Mouse (Mus musculus): Measurements from ENCODE around the gene Sirt1. TPM values are rescaled to one million over a fixed set of nuclear protein-coding genes. Genes with fewer than 3 reads are reported as not detected.

Sirt1 gene
- total RNA-seq, 2 experiments from 2014 or later = 29.8 to 60.1 TPM

DNA sequence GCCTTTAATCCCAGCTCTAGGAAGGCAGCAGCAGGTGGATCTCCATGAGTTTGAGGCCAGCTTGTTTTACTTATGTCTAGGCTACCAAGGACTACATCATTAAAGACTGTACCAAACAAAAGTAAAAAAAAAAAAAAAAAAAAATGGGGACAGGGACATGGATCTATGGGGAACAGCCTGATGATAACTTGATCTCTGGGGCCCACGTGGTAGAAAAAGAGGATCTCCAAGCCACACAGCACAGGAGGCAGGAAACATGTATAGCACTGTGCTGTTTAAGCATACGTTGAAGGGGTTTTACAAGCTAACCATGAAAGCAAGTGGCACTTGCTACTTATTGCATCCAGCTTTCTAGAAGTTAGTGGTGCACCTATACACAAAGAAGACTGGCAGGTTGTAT is 40.2 kb downstream of the Sirt1 start:
- ATAC-seq (replicated peaks; ENCODE audit: low FRiP score, low TSS enrichment, poor library complexity, severe bottlenecking) = no peak

DNA sequence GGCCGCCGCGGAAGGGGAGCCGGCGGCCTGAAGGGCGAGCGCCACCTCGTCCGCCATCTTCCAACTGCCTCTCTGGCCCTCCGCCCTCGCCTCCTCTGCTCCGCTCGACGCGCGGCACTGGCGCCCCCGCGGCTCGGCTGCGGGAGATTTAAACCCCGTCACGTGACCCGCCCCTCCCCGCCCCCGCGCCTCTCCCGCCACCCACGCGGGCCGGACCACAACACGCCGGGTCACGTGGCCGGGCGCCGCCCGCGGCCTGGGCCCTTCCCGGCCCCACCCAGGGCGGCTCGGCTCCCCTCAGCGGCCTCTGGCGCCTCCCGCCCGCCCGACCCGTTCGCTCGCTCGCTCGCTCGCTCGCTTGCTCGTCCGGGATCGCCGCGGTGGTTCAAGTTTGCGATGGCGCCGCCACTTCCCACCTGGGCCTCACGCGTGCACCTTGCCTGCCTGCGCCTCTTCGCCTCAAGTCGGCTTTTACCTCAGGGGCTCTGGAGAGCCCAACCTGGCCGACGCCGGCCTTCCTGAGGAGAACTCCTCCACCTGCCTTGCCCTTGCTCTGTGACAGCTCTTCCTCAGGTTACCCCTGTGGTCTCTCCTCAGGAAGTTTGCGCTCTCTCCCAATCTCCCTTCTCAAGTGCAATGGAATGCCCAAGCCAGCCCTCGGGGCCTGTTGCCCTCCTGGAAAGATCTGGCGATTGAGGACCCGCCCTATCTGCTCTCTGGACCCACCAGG is 42.4 kb downstream of the Sirt1 start:
- peak; percentile 77 for ATAC-seq (replicated peaks; ENCODE audit: low FRiP score, low TSS enrichment, poor library complexity, severe bottlenecking)

DNA sequence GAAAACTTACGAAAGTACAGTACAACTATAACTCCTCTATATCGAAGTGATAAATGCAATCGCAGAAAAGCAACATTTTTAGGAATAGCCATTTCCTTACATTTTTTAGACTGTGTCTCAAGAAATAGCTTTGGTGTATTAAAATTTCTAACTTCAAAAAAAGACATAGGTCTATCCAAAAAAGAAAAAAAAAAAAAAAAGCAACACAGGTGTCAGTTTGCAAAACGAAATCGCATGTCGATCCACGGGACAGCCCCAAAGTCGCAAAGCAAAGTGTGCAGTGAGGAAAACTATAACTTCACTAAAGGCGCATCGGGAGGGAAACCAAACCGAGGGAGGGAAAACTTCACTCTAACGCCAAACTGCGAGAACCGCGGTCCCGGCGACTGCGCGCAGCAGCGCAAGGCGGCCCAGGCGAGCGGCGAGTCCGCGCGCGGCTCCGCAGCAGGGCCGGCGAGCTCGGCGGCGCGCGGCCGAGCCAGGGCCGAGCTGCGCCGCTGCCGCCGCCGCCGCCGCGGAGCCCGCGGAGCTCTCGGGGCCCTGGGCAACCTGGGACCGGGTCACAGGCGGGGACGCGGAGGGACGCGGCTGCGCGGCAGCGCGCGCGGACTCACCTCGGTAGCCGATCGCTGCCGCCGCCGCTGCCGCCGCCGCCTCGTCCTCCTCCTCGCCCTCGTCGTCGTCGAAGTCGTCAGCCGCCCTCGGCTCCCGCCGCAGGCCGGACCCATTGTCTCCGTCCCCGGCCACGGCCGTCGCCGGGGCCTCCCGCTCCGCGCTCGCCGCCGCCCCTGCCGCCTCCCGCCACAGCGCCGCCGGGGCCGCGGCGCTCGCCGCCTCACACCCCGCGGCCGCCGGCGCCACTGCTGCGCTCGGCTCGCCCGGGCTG is 43.3 kb downstream of the Sirt1 start:
- peak; percentile 13; the same call in 1 of the 2 replicates for ATAC-seq (replicated peaks; ENCODE audit: low FRiP score, low TSS enrichment, poor library complexity, severe bottlenecking)

DNA sequence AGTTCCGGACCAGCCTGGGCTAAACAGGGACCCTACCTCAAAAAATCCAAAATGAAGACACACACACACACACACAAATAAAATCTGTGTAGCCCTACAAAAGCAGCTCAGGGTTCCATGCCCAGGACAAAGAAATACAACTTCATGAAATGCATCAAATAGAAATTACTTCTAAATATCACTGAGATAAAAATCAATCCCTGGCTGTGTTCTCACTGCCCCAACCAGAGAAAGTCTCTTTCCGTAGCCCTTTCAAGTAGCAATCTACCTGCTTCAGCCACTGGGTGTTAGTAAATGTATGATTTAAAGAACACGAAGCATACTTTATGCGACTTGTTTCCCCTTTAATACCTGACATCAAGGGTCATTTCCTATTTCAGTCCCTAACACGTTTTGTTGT is 44.2 kb downstream of the Sirt1 start:
- no peak for ATAC-seq (replicated peaks; ENCODE audit: low FRiP score, low TSS enrichment, poor library complexity, severe bottlenecking)

DNA sequence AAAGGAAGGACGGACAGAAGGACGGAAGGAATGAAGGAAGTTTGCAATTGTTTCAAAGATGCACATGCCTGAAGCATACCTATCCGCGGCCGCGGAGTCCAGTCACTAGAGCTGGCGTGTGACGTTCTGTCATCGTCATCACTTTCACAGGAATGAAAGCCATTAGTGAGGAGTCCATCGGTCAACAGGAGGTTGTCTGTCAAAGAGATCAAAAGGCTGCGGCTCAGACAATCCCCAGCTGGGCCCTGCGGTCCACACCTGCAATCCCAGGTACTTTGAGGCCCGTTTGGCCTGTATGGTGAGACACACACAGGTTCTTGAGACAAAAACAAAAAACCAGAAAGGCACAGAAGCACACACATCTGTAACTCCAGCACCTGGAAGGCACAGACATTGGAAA is 44.6 kb downstream of the Sirt1 start:
- no peak for ATAC-seq (replicated peaks; ENCODE audit: low FRiP score, low TSS enrichment, poor library complexity, severe bottlenecking)

DNA sequence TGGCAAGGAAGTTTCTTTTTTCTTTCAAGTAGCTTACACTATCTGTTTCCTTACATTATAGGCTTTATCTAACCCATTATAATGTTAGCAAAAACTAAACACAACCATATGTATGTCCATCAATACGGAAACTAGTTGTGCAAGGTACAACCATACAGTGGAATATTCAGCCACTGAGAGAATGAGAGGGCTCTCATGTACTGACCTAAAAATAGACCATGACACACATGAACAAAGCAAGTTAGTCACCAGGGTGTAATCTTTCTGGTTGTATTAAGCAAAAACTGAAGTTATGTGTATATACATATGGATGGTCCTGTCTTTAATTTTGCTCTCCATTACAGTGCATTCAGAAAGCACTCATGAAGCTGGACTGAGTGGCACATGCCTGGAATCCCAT is 54.4 kb downstream of the Sirt1 start:
- ATAC-seq (replicated peaks; ENCODE audit: low FRiP score, low TSS enrichment, poor library complexity, severe bottlenecking) = no peak

DNA sequence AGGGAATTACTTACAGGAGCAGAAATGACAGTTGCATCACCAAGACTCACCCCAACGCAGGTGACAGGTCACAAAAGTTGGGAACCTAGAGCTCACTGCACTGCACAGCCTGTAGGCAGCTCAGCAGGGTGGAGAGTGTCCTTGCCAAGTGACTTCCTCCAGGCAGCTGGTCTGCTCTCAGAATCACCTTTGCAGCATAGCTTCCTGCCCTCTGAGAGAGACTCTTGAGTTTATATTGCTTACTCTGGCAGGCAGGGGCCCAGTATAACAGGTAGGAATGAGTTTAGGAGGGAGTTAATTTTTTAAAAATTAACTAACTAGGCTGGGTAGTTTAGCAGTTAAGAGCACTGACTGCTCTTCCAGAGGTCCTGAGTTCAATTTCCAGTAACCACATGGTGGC is 67.8 kb downstream of the Sirt1 start:
- ATAC-seq (replicated peaks; ENCODE audit: low FRiP score, low TSS enrichment, poor library complexity, severe bottlenecking) = no peak

DNA sequence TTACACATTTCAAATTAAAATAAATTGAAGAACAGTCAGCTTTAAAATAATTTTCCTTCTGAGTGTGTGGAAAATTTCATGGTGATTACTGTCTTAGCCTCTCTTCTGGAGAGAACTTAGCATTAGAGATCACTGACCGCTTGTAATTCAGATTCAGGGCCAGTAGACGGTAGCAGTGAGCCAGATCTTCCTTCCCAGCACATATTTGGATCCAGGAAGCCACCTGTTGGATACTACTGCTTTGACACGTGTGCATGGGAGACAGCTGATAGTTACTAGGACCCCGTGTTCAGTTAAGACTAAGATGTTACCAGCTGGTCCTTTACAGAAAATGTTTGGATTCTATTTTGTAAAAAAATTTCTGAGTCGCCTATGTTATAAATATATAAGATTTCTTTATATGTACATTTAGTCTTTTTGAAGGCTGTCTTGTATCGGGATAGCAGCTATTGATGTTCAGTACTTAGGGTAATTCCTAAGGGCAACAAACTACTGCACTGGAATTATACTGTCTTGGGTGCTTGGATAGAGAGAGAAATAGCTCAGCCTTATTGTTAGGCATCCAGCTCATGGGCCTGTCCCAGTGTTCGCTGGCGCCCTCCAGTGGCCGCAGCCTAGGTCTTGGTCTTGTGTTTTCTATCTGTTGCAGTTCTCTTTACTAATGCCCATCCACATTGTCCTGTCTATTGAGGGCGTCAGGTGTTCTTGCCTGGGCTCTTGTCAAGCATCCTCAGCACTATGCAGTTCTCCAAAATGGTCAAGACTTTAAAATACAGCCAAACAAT is 72.7 kb downstream of the Sirt1 start:
- ATAC-seq (replicated peaks; ENCODE audit: low FRiP score, low TSS enrichment, poor library complexity, severe bottlenecking) = peak; percentile 96

DNA sequence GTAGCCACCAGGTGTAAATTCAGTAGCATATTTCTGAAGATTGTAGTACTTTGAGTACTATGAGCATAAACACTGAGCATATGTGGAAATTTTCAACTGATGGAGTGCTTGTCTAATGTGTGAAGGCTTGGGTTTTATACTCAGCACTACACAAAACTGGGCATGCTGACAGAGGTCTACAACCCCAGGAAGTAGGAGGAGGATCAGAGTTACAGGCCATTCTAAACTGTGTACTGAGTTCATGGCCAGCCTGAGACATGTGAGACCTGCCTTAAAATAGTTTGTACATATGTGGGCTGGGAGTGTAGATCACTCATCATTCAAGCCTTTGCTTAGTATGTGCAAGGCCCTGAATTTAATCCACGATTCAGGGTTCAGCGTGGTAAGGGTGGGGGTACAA is 79.1 kb downstream of the Sirt1 start:
- no peak for ATAC-seq (replicated peaks; ENCODE audit: low FRiP score, low TSS enrichment, poor library complexity, severe bottlenecking)

DNA sequence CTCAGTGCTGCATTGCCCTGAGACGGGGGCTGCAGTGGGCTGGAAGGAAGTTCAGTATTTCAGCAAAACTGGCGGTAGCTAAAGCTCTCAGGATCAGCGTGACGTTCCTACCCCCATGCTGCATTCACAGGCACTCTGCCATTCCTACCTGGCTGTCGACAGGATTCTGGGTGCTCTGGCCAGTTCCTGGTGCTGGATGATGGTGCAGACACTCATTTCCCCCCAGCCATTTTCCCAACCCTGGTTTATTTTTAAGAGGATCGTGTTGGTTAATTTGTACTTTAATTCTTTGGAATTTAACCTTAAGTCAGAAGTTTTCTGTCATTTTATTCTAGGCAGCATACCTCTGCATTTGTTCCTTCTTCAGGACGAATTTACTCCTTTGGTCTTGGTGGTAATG is 98.7 kb downstream of the Sirt1 start:
- ATAC-seq (replicated peaks; ENCODE audit: low FRiP score, low TSS enrichment, poor library complexity, severe bottlenecking) = no peak

DNA sequence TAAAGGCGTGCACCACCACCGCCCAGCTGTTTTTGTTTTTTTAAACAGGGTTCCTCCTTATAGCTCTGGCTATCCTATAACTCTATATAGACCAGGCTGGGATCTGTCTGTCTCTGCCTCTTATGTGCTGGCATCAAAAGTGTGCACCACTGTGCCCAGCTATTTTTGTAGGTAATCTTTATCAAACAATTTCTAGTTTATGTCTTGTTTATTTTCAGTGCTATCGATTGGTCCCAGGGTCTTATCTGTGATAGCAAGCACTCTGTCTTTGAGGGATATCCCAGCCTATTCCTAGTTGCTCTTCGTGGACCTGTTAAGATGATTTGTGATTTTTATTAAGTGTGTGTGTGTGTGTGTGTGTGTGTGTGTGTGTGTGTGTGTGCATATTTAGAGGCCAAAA is 99.1 kb downstream of the Sirt1 start:
- ATAC-seq (replicated peaks; ENCODE audit: low FRiP score, low TSS enrichment, poor library complexity, severe bottlenecking) = peak; percentile 59

DNA sequence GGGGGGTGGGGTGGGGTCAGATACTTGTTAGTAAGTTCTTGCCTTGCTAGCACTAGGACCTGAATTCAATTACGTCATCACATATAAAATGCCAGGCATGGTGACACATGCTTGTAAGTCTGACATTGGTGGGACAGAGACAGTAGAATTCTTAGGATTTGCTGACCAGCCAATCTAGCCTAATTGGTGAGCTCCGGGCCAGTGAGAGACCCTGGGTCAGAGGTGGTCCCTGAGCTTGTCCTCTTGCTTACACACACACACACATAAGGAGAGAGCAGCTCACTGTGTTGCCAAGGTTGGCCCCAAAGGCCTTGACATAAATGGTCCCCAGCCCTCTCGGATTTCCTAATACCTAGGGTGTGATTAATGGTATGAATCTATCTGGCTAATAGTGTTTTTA is 101.7 kb downstream of the Sirt1 start:
- ATAC-seq (replicated peaks; ENCODE audit: low FRiP score, low TSS enrichment, poor library complexity, severe bottlenecking) = no peak

DNA sequence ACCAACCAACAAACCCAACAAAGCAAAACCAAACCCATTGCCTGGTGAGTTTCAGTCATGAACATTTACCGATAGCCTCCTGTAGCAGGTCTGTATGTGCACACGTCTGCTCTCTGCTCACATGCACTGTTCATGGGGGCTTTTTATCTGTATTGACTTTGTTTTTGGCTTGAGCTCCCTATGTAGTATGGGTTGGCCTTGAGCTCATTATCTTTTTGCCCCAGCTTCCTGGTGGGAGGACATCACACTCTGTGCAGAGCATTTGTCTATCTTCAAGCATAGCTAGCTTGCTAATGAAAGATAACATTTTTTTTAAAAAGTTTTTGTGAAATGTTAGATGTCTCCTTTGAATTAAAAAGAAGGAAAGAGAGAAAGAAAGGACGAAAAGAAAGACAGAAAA is 104.5 kb downstream of the Sirt1 start:
- peak; percentile 96 for ATAC-seq (replicated peaks; ENCODE audit: low FRiP score, low TSS enrichment, poor library complexity, severe bottlenecking)

DNA sequence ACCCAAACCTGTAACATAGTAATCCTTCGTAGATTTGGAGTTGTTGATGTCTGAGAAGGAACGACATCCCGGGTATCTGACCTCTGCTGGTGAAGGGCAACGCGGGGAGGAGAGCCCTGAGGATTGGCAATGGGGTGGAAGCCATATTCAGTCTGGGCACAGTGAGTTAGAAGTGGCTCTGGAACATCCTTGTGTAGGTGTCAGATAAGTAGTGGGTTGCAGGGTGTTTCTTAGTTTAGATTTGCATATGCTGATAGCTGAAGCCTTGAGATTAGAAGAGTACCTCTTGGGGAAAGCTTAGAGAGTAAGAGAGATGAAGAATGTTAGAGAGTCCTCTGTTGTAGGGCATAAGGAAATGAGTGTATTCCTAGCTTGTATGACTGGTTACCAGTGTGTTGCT is 108.6 kb downstream of the Sirt1 start:
- ATAC-seq (replicated peaks; ENCODE audit: low FRiP score, low TSS enrichment, poor library complexity, severe bottlenecking) = peak; percentile 73

DNA sequence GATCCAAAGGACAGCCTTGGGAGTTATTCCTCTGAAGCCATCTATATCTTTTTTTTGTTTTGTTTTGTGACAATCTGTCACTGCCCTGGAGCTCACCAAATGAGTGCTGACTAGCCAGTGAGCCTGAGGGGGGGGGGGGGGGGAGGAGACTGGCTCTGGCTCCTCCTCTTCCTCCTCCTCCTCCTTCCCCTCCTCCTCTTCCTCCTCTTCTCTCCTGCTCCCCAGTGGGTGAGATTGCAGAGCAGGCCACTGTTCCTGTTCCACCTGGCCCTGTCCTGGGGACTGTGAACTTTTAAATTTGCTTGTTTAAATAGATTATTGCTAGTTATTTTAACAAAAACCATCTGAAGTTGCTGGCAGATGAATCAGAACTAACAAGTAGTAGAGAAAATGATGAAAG is 109.1 kb downstream of the Sirt1 start:
- ATAC-seq (replicated peaks; ENCODE audit: low FRiP score, low TSS enrichment, poor library complexity, severe bottlenecking) = no peak

Other genes starting within 250 kb of the Sirt1 start
- gene Mypn, start 177.8 kb downstream of the Sirt1 start, total RNA-seq (2014; fragmentation: Nextera tagmentation) = not detected in 2 replicates
- not detected in 2 replicates for gene Mypn, start 177.8 kb downstream of the Sirt1 start, total RNA-seq (2017)
- 78.6 and 81.4 TPM in 2 replicates for gene Herc4, start 137.9 kb downstream of the Sirt1 start, total RNA-seq (2014; fragmentation: Nextera tagmentation)
- 62.7 and 77.5 TPM in 2 replicates for gene Herc4, start 137.9 kb downstream of the Sirt1 start, total RNA-seq (2017)
- gene Dnajc12, start 739 bp upstream of the Sirt1 start, total RNA-seq (2014; fragmentation: Nextera tagmentation) = 0.68 and 1.0 TPM in 2 replicates
- gene Dnajc12, start 739 bp upstream of the Sirt1 start, total RNA-seq (2017) = 2.5 and 2.8 TPM in 2 replicates
- gene Gm7075, start 40.1 kb upstream of the Sirt1 start, total RNA-seq (2014; fragmentation: Nextera tagmentation) = not detected in 2 replicates
- gene Gm7075, start 40.1 kb upstream of the Sirt1 start, total RNA-seq (2017) = not detected in 2 replicates
- gene Ctnna3, start 48.4 kb upstream of the Sirt1 start, total RNA-seq (2014; fragmentation: Nextera tagmentation) = not detected in 2 replicates
- not detected in 2 replicates for gene Ctnna3, start 48.4 kb upstream of the Sirt1 start, total RNA-seq (2017)

All from megakaryocyte-erythroid progenitor cell, adult 5-6 weeks (primary cell).